Mouse (Mus musculus) adrenal gland, postnatal 36 days (tissue): ENCODE measurements around the gene Nsmce4a. TPM values are rescaled to one million over a fixed set of nuclear protein-coding genes. Genes with fewer than 3 reads are reported as not detected.
A peak's percentile ranks its signal among the peaks of the same experiment; 100 is the strongest.
"Not testable (repeated sequence)": the region's sequence is repeated elsewhere in the genome, so short reads cannot be mapped to it uniquely, and the experiment has no call there.

Experiments used
- DNase-seq, 2 experiments: peaks; one replicate each; pipeline ENCODE4 v3.0.0; 2021; ENCODE audit warnings: mixed read lengths in 1 of 2
- total RNA-seq, 2 experiments: library from RNA; stranded (reverse); gene quantifications; 2 replicates each; pipeline ENCODE4 v1.2.3; 2021

Nsmce4a gene
- total RNA-seq, 2 experiments from 2014 or later, result 52.0 to 92.5 TPM

GRCm38 (mm10) chr7:130535174-130535573 lies 37.7 kb downstream of the Nsmce4a start:
- DNase-seq, result no peak

- DNase-seq, result peak; percentile 93
Observed at GRCm38 (mm10) chr7:130533316-130534260, 39.3 kb downstream of the Nsmce4a start.

- DNase-seq, result not testable (repeated sequence)
Observed at GRCm38 (mm10) chr7:130531138-130531537, 41.8 kb downstream of the Nsmce4a start.

- no peak for DNase-seq
Observed at GRCm38 (mm10) chr7:130527306-130527705, 45.6 kb downstream of the Nsmce4a start.

- no peak for DNase-seq
Observed at GRCm38 (mm10) chr7:130523451-130523850, 49.5 kb downstream of the Nsmce4a start.

- no peak for DNase-seq
Observed at GRCm38 (mm10) chr7:130520812-130521422, 52.0 kb downstream of the Nsmce4a start.

GRCm38 (mm10) chr7:130520049-130520425 lies 52.9 kb downstream of the Nsmce4a start, which contains the start of gene Ate1:
Gene Ate1, minus strand, starts transcription at chr7:130520369.
- DNase-seq, result no peak

GRCm38 (mm10) chr7:130519096-130520048 lies 53.5 kb downstream of the Nsmce4a start:
- peak; percentile 99 for DNase-seq

GRCm38 (mm10) chr7:130518213-130519095 lies 54.5 kb downstream of the Nsmce4a start:
- DNase-seq, result no peak

- no peak for DNase-seq
Observed at GRCm38 (mm10) chr7:130510243-130510642, 62.7 kb downstream of the Nsmce4a start.

GRCm38 (mm10) chr7:130503006-130503405 lies 69.9 kb downstream of the Nsmce4a start:
- no peak for DNase-seq

- no peak for DNase-seq
Observed at GRCm38 (mm10) chr7:130501499-130501898, 71.4 kb downstream of the Nsmce4a start.

- DNase-seq, result no peak
Observed at GRCm38 (mm10) chr7:130493346-130493745, 79.6 kb downstream of the Nsmce4a start.

GRCm38 (mm10) chr7:130492026-130492425 lies 80.9 kb downstream of the Nsmce4a start:
- DNase-seq, result no peak

Other genes starting within 250 kb of the Nsmce4a start
- 10 to 100 TPM; 43.5 to 45.0 TPM for gene Ate1, start 52.7 kb downstream of the Nsmce4a start, total RNA-seq
- 10 to 100 TPM; 26.6 to 35.5 TPM for gene Tacc2, start 4.3 kb upstream of the Nsmce4a start, total RNA-seq
- gene Btbd16, start 201.0 kb upstream of the Nsmce4a start, total RNA-seq, result not detected